Mouse (Mus musculus) MEL (cell line): ENCODE data around the gene Slco1c1. TPM values are rescaled to one million over a fixed set of nuclear protein-coding genes. Genes with fewer than 3 reads are reported as not detected.

ENCODE experiments used
- DNase-seq: peaks from one replicate; pipeline ENCODE4 v3.0.0; 2011; ENCODE audit warnings: low read depth, low spot score
- H3K27ac ChIP-seq: 2 replicates; pipeline ENCODE4 v1.5.1; 2012; ENCODE audit warnings: low read depth, mild to moderate bottlenecking, control low read depth, low read length, moderate library complexity; ENCODE audit not compliant: control insufficient read depth
- H3K27me3 ChIP-seq, 2 experiments: fragments of 150-350 bp in 1 of 2; sonication (generic) in 1 of 2; 2 replicates each; pipeline ENCODE4 v1.6.1; 2012; ENCODE audit warnings: low read length in 2 of 2, mild to moderate bottlenecking in 2 of 2, improper control_type of control experiment in 1 of 2, moderate library complexity in 1 of 2; ENCODE audit not compliant: insufficient read depth in 2 of 2, control insufficient read depth in 1 of 2
- H3K36me3 ChIP-seq, 2 experiments: 2 replicates each; pipeline ENCODE4 v1.6.1; 2012 to 2014; ENCODE audit warnings: low read length in 2 of 2, improper control_type of control experiment in 1 of 2, inconsistent platforms in 1 of 2, mild to moderate bottlenecking in 1 of 2; ENCODE audit not compliant: insufficient read depth in 2 of 2, control insufficient read depth in 1 of 2
- H3K4me1 ChIP-seq, 2 experiments: fragments of 150-350 bp in 1 of 2; sonication (generic) in 1 of 2; 2 replicates each; pipeline ENCODE4 v1.6.1; 2012; ENCODE audit warnings: low read length in 2 of 2, improper control_type of control experiment in 1 of 2, mild to moderate bottlenecking in 1 of 2; ENCODE audit not compliant: insufficient read depth in 2 of 2, control insufficient read depth in 1 of 2
- H3K4me3 ChIP-seq, 2 experiments: fragments of 150-350 bp in 1 of 2; sonication (generic) in 1 of 2; 2 replicates each; pipeline ENCODE4 v1.5.1; 2012; ENCODE audit warnings: low read depth in 2 of 2, low read length in 2 of 2, mild to moderate bottlenecking in 2 of 2, moderate library complexity in 2 of 2, control low read depth in 1 of 2, improper control_type of control experiment in 1 of 2; ENCODE audit not compliant: control insufficient read depth in 1 of 2, insufficient read depth in 1 of 2
- H3K79me2 ChIP-seq: 2 replicates; pipeline ENCODE4 v1.6.1; 2012; ENCODE audit warnings: mild to moderate bottlenecking, low read length, moderate library complexity; ENCODE audit not compliant: control insufficient read depth, poor library complexity, insufficient read depth
- H3K9ac ChIP-seq: 2 replicates; pipeline ENCODE4 v1.6.1; 2012; ENCODE audit warnings: low read depth, mild to moderate bottlenecking, control low read depth, low read length, moderate library complexity; ENCODE audit not compliant: control insufficient read depth, poor library complexity, severe bottlenecking
- H3K9me3 ChIP-seq: fragments of 150-350 bp; sonication (generic); replicated peaks from 2 replicates; pipeline ENCODE4 v1.6.1; 2012; ENCODE audit warnings: mild to moderate bottlenecking, low read length, improper control_type of control experiment, moderate library complexity; ENCODE audit not compliant: insufficient read depth
- E2F4 ChIP-seq: IDR thresholded peaks from 2 replicates; pipeline ENCODE4 v1.6.1; 2011; ENCODE audit warnings: low read depth, low read length, improper control_type of control experiment, borderline replicate concordance
- ELF1 ChIP-seq: IDR thresholded peaks from 2 replicates; pipeline ENCODE4 v1.6.1; 2014; ENCODE audit warnings: low read depth, mild to moderate bottlenecking, inconsistent platforms, low read length, improper control_type of control experiment, moderate library complexity
- GABPA ChIP-seq: IDR thresholded peaks from 2 replicates; pipeline ENCODE4 v1.6.1; 2012; ENCODE audit warnings: low read depth, mild to moderate bottlenecking, inconsistent platforms, low read length, improper control_type of control experiment, moderate library complexity
- HCFC1 ChIP-seq: IDR thresholded peaks from 2 replicates; pipeline ENCODE4 v1.6.1; 2012; ENCODE audit warnings: low read depth, mild to moderate bottlenecking, inconsistent platforms, low read length, improper control_type of control experiment, moderate library complexity
- MAZ ChIP-seq: IDR thresholded peaks from 2 replicates; pipeline ENCODE4 v1.6.1; 2012; ENCODE audit warnings: low read depth, mild to moderate bottlenecking, inconsistent platforms, low read length, improper control_type of control experiment
- NELFE ChIP-seq: IDR thresholded peaks from 2 replicates; pipeline ENCODE4 v1.6.1; 2011; ENCODE audit warnings: low read depth, low read length, improper control_type of control experiment
- NRF1 ChIP-seq: IDR thresholded peaks from 2 replicates; pipeline ENCODE4 v1.6.1; 2014; ENCODE audit warnings: low read depth, mild to moderate bottlenecking, inconsistent platforms, low read length, improper control_type of control experiment, moderate library complexity; ENCODE audit not compliant: poor library complexity, insufficient read depth, severe bottlenecking
- POLR2AphosphoS5 ChIP-seq: IDR thresholded peaks from 2 replicates; pipeline ENCODE4 v1.6.1; 2012; ENCODE audit warnings: low read depth, borderline replicate concordance, mild to moderate bottlenecking, inconsistent platforms, low read length, moderate library complexity, mixed read lengths
- RAD21 ChIP-seq: IDR thresholded peaks from 2 replicates; pipeline ENCODE4 v1.6.1; 2011; ENCODE audit warnings: mild to moderate bottlenecking, low read depth, low read length, improper control_type of control experiment
- SMC3 ChIP-seq: IDR thresholded peaks from 2 replicates; pipeline ENCODE4 v1.6.1; 2011; ENCODE audit warnings: low read depth, low read length, improper control_type of control experiment
- TAL1 ChIP-seq: IDR thresholded peaks from 2 replicates; pipeline ENCODE4 v1.6.1; 2012; ENCODE audit warnings: mild to moderate bottlenecking, inconsistent platforms, low read length, moderate library complexity, mixed read lengths
- UBTF ChIP-seq: IDR thresholded peaks from 2 replicates; pipeline ENCODE4 v1.6.1; 2012; ENCODE audit warnings: low read depth, mild to moderate bottlenecking, inconsistent platforms, low read length, improper control_type of control experiment, moderate library complexity, borderline replicate concordance; ENCODE audit not compliant: insufficient read depth
- USF1 ChIP-seq: IDR thresholded peaks from 2 replicates; pipeline ENCODE4 v1.6.1; 2014; ENCODE audit warnings: low read depth, mild to moderate bottlenecking, inconsistent platforms, low read length, improper control_type of control experiment, moderate library complexity
- USF2 ChIP-seq, 2 experiments: IDR thresholded peaks; 2 replicates each; pipeline ENCODE4 v1.6.1; 2011 to 2012; ENCODE audit warnings: improper control_type of control experiment in 2 of 2, low read length in 2 of 2, borderline replicate concordance in 1 of 2, inconsistent platforms in 1 of 2, low read depth in 1 of 2, mild to moderate bottlenecking in 1 of 2; ENCODE audit not compliant: insufficient read depth in 1 of 2
- ZKSCAN1 ChIP-seq: IDR thresholded peaks from 2 replicates; pipeline ENCODE4 v1.6.1; 2012; ENCODE audit warnings: low read depth, mild to moderate bottlenecking, inconsistent platforms, low read length, improper control_type of control experiment, moderate library complexity
- polyA plus RNA-seq, 2 experiments: library from polyadenylated mRNA; stranded (reverse) in 1 of 2; unstranded in 1 of 2; fragments of >175 nt in 1 of 2; fragments of >200 nt in 1 of 2; gene quantifications; 2 replicates each; pipeline versions ENCODE4 v1.2.1 to v1.2.4; 2012; ENCODE audit warnings: low replicate concordance in 2 of 2, low read depth in 1 of 2; ENCODE audit not compliant: insufficient read length in 2 of 2, insufficient read depth in 1 of 2, missing spikeins in 1 of 2
- total RNA-seq: library from RNA; depleted of rRNA; stranded (reverse); fragments of 300-350 nt; gene quantifications from 2 replicates; pipeline ENCODE4 v1.2.3, GENCODE M21; 2012

Slco1c1 gene
- total and polyA plus RNA-seq, 3 experiments: not detected

DNA sequence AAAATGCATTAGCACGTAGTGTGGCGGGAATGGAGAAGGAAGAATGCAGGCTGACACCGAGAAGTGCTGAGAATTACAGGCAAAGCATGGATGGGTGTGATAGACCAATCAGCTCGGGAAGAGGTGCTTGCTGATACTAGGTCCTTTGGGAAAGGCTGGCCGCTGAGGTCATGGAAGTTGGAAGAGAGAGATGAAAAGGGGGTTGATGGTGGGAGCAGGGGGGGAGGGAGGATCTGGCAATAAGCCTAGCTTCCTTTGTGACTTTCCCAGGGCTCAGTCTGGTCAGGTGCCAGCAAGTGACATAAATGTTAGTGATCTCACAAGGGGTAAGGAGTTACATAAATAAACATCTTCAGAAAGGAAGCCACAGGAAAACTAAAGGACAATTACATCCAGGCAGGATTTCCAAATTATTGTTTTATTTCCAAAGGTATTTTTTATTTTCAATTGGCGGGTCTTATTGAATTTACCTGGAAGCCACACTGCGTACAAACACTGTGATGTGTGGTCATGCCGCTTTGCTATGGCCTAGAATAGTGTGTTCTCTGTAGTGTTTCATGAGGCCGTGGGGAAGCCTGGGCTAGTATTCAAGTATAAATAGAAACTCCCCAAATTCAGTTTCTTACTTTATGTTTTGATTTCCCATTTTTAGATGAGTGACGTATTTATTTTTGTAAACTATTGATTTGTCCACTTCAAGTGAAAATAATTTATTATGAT lies 38.7 kb upstream of the Slco1c1 start:
- no peak overlapping the region for H3K9ac ChIP-seq
- DNase-seq: no peak
- H3K4me1 ChIP-seq: no peaks in the 10 kb centered on the region
- H3K4me3 ChIP-seq: no peak overlapping the region
- no peaks in the 10 kb centered on the region for H3K27me3 ChIP-seq
- H3K9me3 ChIP-seq: no peaks in the 10 kb centered on the region
- no peaks in the 10 kb centered on the region for H3K36me3 ChIP-seq
- H3K27ac ChIP-seq: no peak overlapping the region
- no peaks in the 10 kb centered on the region for H3K79me2 ChIP-seq
- TF ChIP-seq MAZ (no peak), ELF1 (no peak), E2F4 (no peak), TAL1 (no peak), HCFC1 (no peak), RAD21 (no peak), POLR2AphosphoS5 (no peak), NELFE (no peak), NRF1 (no peak), USF2 (IDR thresholded peaks at IDR 0.05; ENCODE audit: borderline replicate concordance in 1 of 2, insufficient read depth in 1 of 2, low read depth in 1 of 2, low read length in 2 of 2) (no peak), USF1 (no peak), GABPA (no peak), SMC3 (no peak), UBTF (no peak)
- TF ChIP-seq, all 39 proteins: peak for 0

DNA sequence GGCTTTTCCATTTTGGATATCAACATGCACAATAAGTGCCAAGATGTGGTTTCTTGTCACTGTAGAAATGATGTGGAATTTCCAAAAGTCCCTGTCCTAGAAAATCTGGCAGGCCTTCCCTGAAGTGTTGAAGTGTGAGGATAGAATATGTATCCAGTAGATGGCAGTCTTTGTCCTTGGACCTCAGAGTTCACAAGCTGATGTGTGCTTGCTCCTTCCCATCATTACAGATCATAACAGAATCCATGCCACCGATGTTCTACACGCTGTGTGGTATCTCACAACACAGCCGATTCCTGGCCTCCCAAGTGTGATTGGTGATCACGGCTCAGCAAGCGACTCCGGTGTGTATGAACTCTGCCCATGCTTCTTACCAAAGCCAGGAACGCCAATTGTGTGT lies 36.9 kb upstream of the Slco1c1 start:
- no peak overlapping the region for H3K9ac ChIP-seq
- DNase-seq: no peak
- H3K4me1 ChIP-seq: no peaks in the 10 kb centered on the region
- no peaks in the 10 kb centered on the region for H3K79me2 ChIP-seq
- no peaks in the 10 kb centered on the region for H3K9me3 ChIP-seq
- no peaks in the 10 kb centered on the region for H3K36me3 ChIP-seq
- no peak for TF ChIP-seq ZKSCAN1
- TF ChIP-seq, all 39 proteins: peak for 0
- no peak overlapping the region for H3K4me3 ChIP-seq
- no peak overlapping the region for H3K27ac ChIP-seq
- H3K27me3 ChIP-seq: no peaks in the 10 kb centered on the region
